Mouse (Mus musculus) kidney, adult 10 weeks (tissue): ENCODE data around the gene Tas2r129. TPM values are rescaled to one million over a fixed set of nuclear protein-coding genes. Genes with fewer than 3 reads are reported as not detected.

Experiments
- polyA plus RNA-seq: library from polyadenylated mRNA; stranded (reverse); fragments of 350-450 nt; fragmentation: Illumina TruSeq; extraction: RNeasy Lipid Tissue Mini Kit (QIAGEN cat#74804); gene quantifications from one replicate; pipeline ENCODE4 v1.2.3, GENCODE M21; 2014; ENCODE audit warnings: low read depth, low replicate concordance

The Tas2r129 gene
- not detected for polyA plus RNA-seq

GRCm38 (mm10) chr6:132950802-132951201, at the start of gene Tas2r129:
Gene Tas2r129 (plus strand): TSS chr6:132951102.

GRCm38 (mm10) chr6:132909351-132909750, 41.6 kb upstream of the Tas2r129 start, which contains the start of gene Tas2r125:
Gene Tas2r125 (plus strand): TSS chr6:132909651.

GRCm38 (mm10) chr6:132957819-132958218, 6.9 kb downstream of the Tas2r129 start, which contains the start of gene Tas2r131:
Gene Tas2r131 (minus strand): TSS chr6:132957919.

GRCm38 (mm10) chr6:132980865-132981264, 30.0 kb downstream of the Tas2r129 start, which contains the start of gene Tas2r109:
Gene Tas2r109 (minus strand): TSS chr6:132980965.

Other genes with a start within 250 kb of the Tas2r129 start
- gene Tas2r122, start 239.2 kb upstream of the Tas2r129 start, polyA plus RNA-seq, result not detected
- gene Tas2r115, start 213.1 kb upstream of the Tas2r129 start, polyA plus RNA-seq, result not detected
- gene Tas2r124, start 196.4 kb upstream of the Tas2r129 start, polyA plus RNA-seq, result not detected
- not detected for gene Tas2r102, start 189.0 kb upstream of the Tas2r129 start, polyA plus RNA-seq
- not detected for gene Tas2r136, start 172.9 kb upstream of the Tas2r129 start, polyA plus RNA-seq
- gene Tas2r117, start 148.3 kb upstream of the Tas2r129 start, polyA plus RNA-seq, result not detected
- not detected for gene Tas2r123, start 104.0 kb upstream of the Tas2r129 start, polyA plus RNA-seq
- not detected for gene Tas2r116, start 95.7 kb upstream of the Tas2r129 start, polyA plus RNA-seq
- gene Tas2r110, start 83.1 kb upstream of the Tas2r129 start, polyA plus RNA-seq, result not detected
- not detected for gene Tas2r113, start 58.1 kb upstream of the Tas2r129 start, polyA plus RNA-seq
- gene Tas2r125, start 41.5 kb upstream of the Tas2r129 start, polyA plus RNA-seq, result not detected
- not detected for gene Tas2r131, start 6.8 kb downstream of the Tas2r129 start, polyA plus RNA-seq
- gene Tas2r109, start 29.9 kb downstream of the Tas2r129 start, polyA plus RNA-seq, result not detected
- not detected for gene Tas2r103, start 86.0 kb downstream of the Tas2r129 start, polyA plus RNA-seq
- gene Tas2r140, start 104.7 kb downstream of the Tas2r129 start, polyA plus RNA-seq, result not detected
- gene Smim10l1, start 153.8 kb downstream of the Tas2r129 start, polyA plus RNA-seq, result 300 TPM